In genomic region chr1:91429212-91429611, GRCm38 (mm10) we compare ENCODE assay signal across 21 mouse cellular contexts.
"Had no signal": no experiment of that assay in that cellular context is flagged by ENCODE, and none has a peak within 500 bp of the region (broad histone marks: within the 10 kb centered on the region; RNA-seq: fewer than 3 reads in every experiment).

No protein-coding gene starts in this region.

- H3K27me3 ChIP-seq: limb, embryonic 12.5 days; limb, embryonic 13.5 days; limb, embryonic 15.5 days; liver, embryonic 12.5 days; liver, embryonic 13.5 days; liver, embryonic 15.5 days; lung, embryonic 15.5 days; megakaryocyte, embryonic 14.5 days; midbrain, embryonic 12.5 days; midbrain, embryonic 13.5 days; midbrain, embryonic 15.5 days; neural tube, embryonic 12.5 days; neural tube, embryonic 13.5 days had no signal

- H3K36me3 ChIP-seq: limb, embryonic 10.5 days had no signal

- H3K9ac ChIP-seq: limb, embryonic 12.5 days; limb, embryonic 13.5 days; limb, embryonic 15.5 days; liver, embryonic 12.5 days; liver, embryonic 13.5 days; liver, embryonic 14.5 days; liver, embryonic 15.5 days; liver, postnatal 0 days; lung, embryonic 14.5 days; lung, embryonic 15.5 days; midbrain, embryonic 12.5 days; midbrain, embryonic 13.5 days; midbrain, embryonic 15.5 days; neural tube, embryonic 12.5 days; neural tube, embryonic 13.5 days had no signal

- H3K27ac ChIP-seq: limb, embryonic 10.5 days; limb, embryonic 12.5 days; limb, embryonic 13.5 days; limb, embryonic 15.5 days; liver, embryonic 12.5 days; liver, embryonic 13.5 days; liver, embryonic 14.5 days; liver, embryonic 15.5 days; lung, embryonic 15.5 days; macrophage; midbrain, embryonic 10.5 days; midbrain, embryonic 12.5 days; midbrain, embryonic 13.5 days; midbrain, embryonic 15.5 days; neural tube, embryonic 12.5 days; neural tube, embryonic 13.5 days had no signal

- H3K4me3 ChIP-seq: limb, embryonic 10.5 days; limb, embryonic 12.5 days; limb, embryonic 13.5 days; limb, embryonic 15.5 days; liver, embryonic 12.5 days; liver, embryonic 13.5 days; liver, embryonic 15.5 days; lung, embryonic 15.5 days; megakaryocyte, embryonic 14.5 days; midbrain, embryonic 10.5 days; midbrain, embryonic 12.5 days; midbrain, embryonic 13.5 days; midbrain, embryonic 15.5 days; myocyte; neural tube, embryonic 12.5 days; neural tube, embryonic 13.5 days had no signal

- ATAC-seq: liver, embryonic 12.5 days; midbrain, embryonic 15.5 days had no signal

- H3K9me3 ChIP-seq: limb, embryonic 10.5 days; limb, embryonic 12.5 days; limb, embryonic 13.5 days; limb, embryonic 15.5 days; liver, embryonic 12.5 days; liver, embryonic 13.5 days; liver, embryonic 15.5 days; lung, embryonic 15.5 days; megakaryocyte, embryonic 14.5 days; midbrain, embryonic 10.5 days; midbrain, embryonic 12.5 days; midbrain, embryonic 13.5 days; midbrain, embryonic 15.5 days; neural tube, embryonic 12.5 days; neural tube, embryonic 13.5 days had no signal

- H3K4me2 ChIP-seq: limb, embryonic 12.5 days; limb, embryonic 13.5 days; limb, embryonic 15.5 days; liver, embryonic 11.5 days; liver, embryonic 12.5 days; liver, embryonic 13.5 days; liver, embryonic 15.5 days; lung, embryonic 14.5 days; lung, embryonic 15.5 days; midbrain, embryonic 12.5 days; midbrain, embryonic 13.5 days; midbrain, embryonic 15.5 days; neural tube, embryonic 12.5 days; neural tube, embryonic 13.5 days had no signal

- H3K4me1 ChIP-seq: limb, embryonic 10.5 days; liver, embryonic 12.5 days; liver, embryonic 13.5 days; liver, embryonic 15.5 days; lung, embryonic 15.5 days; midbrain, embryonic 10.5 days; midbrain, embryonic 12.5 days; midbrain, embryonic 13.5 days; midbrain, embryonic 15.5 days; neural tube, embryonic 12.5 days; neural tube, embryonic 13.5 days had no signal
